Mouse (Mus musculus) midbrain, embryonic 10.5 days (tissue): ENCODE results near the gene Gm49325. TPM values are rescaled to one million over a fixed set of nuclear protein-coding genes. Genes with fewer than 3 reads are reported as not detected.

ENCODE experiments used
- DNase-seq: peaks from one replicate; pipeline ENCODE4 v3.0.0-alpha.2; 2017; ENCODE audit warnings: low spot score
- H3K27ac ChIP-seq: fragments of 300-500 bp; sonication (generic); replicated peaks from 2 replicates; pipeline ENCODE4 v1.5.1; 2016; ENCODE audit warnings: mild to moderate bottlenecking
- H3K27me3 ChIP-seq: fragments of 300-500 bp; sonication (generic); 2 replicates; pipeline ENCODE4 v1.6.1; 2016; ENCODE audit warnings: low read depth, mild to moderate bottlenecking; ENCODE audit not compliant: poor library complexity, severe bottlenecking
- H3K36me3 ChIP-seq: fragments of 300-500 bp; sonication (generic); 2 replicates; pipeline ENCODE4 v1.6.1; 2016; ENCODE audit warnings: mild to moderate bottlenecking, moderate library complexity
- H3K4me1 ChIP-seq: fragments of 300-500 bp; sonication (generic); 2 replicates; pipeline ENCODE4 v1.6.1; 2016
- H3K4me3 ChIP-seq: fragments of 300-500 bp; sonication (generic); 2 replicates; pipeline ENCODE4 v1.5.1; 2016; ENCODE audit warnings: mild to moderate bottlenecking, moderate library complexity
- H3K9me3 ChIP-seq: fragments of 300-500 bp; sonication (generic); replicated peaks from 2 replicates; pipeline ENCODE4 v1.6.1; 2016; ENCODE audit warnings: mild to moderate bottlenecking
- WGBS: fragments of 180-500 bp; shearing (Covaris S2); methylation state at CpG from one replicate; pipeline ENCODE4 v1.1.7; 2016; 5-methylcytosine and 5-hydroxymethylcytosine counted together
- polyA plus RNA-seq: library from polyadenylated mRNA; unstranded; fragments of >200 nt; fragmentation: Nextera tagmentation; extraction: Ambion mirVana; gene quantifications from 2 replicates; pipeline ENCODE4 v1.2.1, GENCODE M21; 2016

Gene Gm49325
- polyA plus RNA-seq, 1 experiment from 2014 or later = 2.2 TPM

DNA sequence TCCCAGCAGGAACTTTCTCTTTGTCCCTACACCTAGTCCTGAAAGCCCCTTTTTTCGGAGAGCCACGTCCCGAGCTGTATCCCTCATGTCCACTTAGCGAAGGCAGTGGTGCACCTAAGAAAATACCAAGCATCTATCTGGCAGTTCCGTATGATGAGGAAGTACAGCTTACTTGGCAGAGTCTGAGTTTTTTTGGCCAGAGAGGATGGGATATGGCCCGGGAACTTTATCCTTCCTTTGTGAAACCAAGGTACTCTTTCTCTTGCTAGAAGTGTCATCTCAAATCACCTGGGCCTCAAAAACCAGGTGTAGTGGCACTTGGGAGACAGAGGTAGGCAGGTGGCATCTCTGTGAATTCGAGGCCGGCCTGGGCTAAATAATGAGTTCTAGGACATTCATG, 15.5 kb downstream of the Gm49325 start:
- no peaks in the 10 kb centered on the region for H3K9me3 ChIP-seq
- H3K27ac ChIP-seq = peak overlapping the region; percentile 90
- H3K27me3 ChIP-seq = no peaks in the 10 kb centered on the region
- 76% methylated on average over 8 of the region's 8 CpGs for WGBS
- H3K36me3 ChIP-seq = peaks cover 47% of the 10 kb centered on the region
- H3K4me1 ChIP-seq = peaks cover 33% of the 10 kb centered on the region
- DNase-seq = peak; percentile 18
- peak overlapping the region; percentile 78 for H3K4me3 ChIP-seq

DNA sequence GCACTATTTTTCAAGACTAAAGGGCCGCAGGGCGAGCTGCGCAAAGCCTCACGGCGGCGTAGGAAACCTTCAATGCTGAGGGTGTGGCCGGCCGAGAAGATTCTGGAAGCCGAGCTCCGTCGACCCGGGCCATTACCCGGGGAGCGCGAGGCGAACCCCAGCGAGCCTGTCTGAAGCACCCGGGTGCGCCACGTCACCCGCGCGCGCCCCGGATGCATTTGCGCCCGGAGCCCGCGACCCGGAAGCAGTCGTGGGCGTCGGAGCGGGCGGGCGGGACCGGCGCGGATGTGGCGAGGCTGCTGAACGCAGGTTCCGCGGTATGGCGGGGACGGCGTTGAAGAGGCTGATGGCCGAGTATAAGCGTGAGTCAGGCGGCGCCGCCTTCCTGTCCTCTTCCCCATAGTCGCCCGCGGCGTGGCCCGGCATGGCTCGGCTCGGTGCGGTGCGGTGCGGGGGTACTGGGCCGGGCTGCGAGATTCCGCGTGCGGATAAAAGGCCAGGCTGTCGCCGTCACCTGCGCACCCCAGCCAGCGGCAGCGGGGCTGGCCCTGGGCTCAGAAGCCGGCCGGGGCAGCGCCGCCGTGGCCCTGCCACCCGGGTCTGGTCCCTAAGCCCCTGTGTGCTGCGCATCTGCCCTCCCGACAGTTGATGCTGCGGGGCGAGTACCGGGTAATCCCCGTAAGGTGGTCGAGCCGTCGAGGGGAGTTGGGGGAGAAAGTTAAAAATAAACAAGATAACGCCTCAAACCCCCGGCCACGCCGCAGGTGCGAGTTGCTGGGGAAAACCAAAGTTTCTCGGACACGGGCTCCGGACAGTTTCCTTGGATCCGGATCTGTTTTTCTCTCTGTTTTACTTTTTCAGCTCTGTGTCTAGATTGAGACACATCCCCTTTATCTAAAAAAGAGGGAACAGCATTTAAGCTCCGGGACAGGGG, 16.3 kb downstream of the Gm49325 start, which contains the start of gene Ube2g2:
Ube2g2 (plus strand) TSS at position 221 of the 934 bp plus-strand sequence.
- Histone ChIP-seq H3K4me1 (peaks cover 33% of the 10 kb centered on the region), H3K4me3 (peak within 1 kb of the TSS; percentile 78), H3K36me3 (peaks cover 42% of the 10 kb centered on the region), H3K27ac (peak within 1 kb of the TSS; percentile 90), H3K9me3 (no peaks in the 10 kb centered on the region), H3K27me3 (no peaks in the 10 kb centered on the region)
- WGBS = under 1% methylated on average over 86 of the region's 96 CpGs
- DNase-seq = peak; percentile 88

GRCm38 (mm10) chr10:77623069-77623492, 17.1 kb downstream of the Gm49325 start:
- WGBS = 21% methylated on average over 8 of the region's 8 CpGs
- no peak for DNase-seq
- Histone ChIP-seq H3K9me3 (no peaks in the 10 kb centered on the region), H3K4me1 (peaks cover 33% of the 10 kb centered on the region), H3K27ac (peak overlapping the region; percentile 90), H3K4me3 (peak overlapping the region; percentile 78), H3K36me3 (peaks cover 35% of the 10 kb centered on the region), H3K27me3 (no peaks in the 10 kb centered on the region)

DNA sequence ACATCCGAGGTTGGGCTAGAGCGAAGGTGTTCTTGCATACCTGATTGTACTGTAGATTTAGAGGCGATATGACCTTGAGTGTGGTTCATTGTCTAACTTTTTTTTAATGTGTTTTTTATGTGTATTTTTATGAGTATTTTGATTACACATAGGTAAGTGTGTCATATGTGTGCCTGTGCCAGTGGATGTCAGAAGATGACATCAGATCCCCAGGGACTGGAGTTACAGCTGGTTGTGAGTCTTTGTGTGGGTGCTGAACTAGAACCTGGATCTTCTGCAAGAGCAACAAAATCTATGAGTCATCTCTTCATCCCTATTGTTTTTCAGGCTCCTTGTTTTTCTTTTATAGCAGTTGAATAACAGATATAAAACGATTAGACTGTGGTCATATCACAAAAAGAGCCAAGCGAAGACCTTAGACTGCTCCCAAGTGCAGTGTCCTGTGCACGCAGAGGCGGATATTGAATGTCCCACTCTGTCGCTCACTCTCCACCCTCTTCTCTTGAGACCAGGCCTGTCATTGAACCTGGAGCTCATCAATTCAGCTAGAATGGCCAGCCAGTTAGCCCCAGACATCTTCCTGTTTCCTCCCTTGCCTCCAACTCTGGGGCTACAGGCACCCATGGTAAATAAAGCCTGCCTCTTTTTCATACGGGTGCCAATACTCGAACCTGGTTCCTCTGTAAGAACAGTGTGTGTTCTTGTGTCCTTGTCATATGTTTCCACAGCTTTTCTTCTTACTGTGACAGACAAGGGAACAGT, 17.8 kb downstream of the Gm49325 start:
- Histone ChIP-seq H3K4me1 (peaks cover 33% of the 10 kb centered on the region), H3K36me3 (peaks cover 28% of the 10 kb centered on the region; the same call in 1 of the 2 replicates), H3K27me3 (no peaks in the 10 kb centered on the region), H3K27ac (peak overlapping the region; percentile 90), H3K9me3 (no peaks in the 10 kb centered on the region), H3K4me3 (peak overlapping the region; percentile 78)
- 92% methylated on average over 10 of the region's 10 CpGs for WGBS
- DNase-seq = no peak

DNA sequence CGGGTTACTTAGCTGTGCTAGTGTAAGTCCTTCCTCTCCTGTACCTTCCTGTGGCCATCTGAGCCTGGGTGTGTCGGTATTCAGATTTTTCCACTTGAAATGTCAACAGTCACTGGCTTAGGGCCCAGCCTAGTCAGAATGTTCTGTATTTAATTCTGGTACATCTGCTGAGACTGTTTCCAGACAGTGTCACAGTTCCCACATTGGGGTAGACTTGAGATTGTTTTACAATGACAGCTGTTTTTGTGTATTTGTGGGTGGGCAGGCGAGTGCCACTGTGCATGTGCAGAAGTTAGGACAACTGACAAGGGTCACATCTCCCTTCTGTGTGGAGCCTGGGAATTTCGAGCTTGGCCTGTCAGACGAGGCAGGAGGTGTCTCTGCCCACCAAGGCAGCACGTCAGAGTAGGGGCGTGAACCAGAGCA, 18.6 kb downstream of the Gm49325 start:
- Histone ChIP-seq H3K27me3 (no peaks in the 10 kb centered on the region), H3K4me1 (peaks cover 33% of the 10 kb centered on the region), H3K4me3 (no peak overlapping the region), H3K27ac (no peak overlapping the region), H3K36me3 (peaks cover 21% of the 10 kb centered on the region; the same call in 1 of the 2 replicates), H3K9me3 (no peaks in the 10 kb centered on the region)
- DNase-seq = no peak
- 87% methylated on average over 7 of the region's 7 CpGs for WGBS

- Histone ChIP-seq H3K36me3 (peaks cover 24% of the 10 kb centered on the region), H3K9me3 (no peaks in the 10 kb centered on the region), H3K27me3 (no peaks in the 10 kb centered on the region), H3K27ac (no peak overlapping the region), H3K4me3 (no peak overlapping the region), H3K4me1 (peaks cover 33% of the 10 kb centered on the region)
- no peak for DNase-seq
- 85% methylated on average over 7 of the region's 7 CpGs for WGBS
Measured at GRCm38 (mm10) chr10:77626036-77626435, 20.0 kb downstream of the Gm49325 start.

- 80% methylated on average over 7 of the region's 7 CpGs for WGBS
Measured at GRCm38 (mm10) chr10:77626591-77626990, 20.6 kb downstream of the Gm49325 start.

DNA sequence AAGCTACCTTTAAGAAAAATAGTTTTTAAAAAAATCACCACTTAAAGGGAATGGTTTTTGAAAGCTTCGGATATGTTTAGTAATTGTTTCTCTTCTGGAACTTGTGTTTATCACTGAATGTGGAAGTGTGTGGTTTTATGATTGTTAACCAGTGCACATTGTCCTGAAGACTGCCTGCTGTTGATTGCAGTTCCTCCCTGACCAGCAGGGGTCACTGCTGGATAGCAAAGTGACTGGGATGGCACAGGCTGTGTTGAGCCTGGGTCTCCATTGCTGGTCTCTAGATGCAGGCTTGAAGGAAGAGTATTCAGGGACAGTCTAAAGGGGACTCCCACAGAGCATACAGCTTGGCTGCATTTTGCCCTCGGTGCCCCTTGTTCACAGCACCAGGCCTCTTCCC, 21.5 kb downstream of the Gm49325 start:
- Histone ChIP-seq H3K4me3 (no peak overlapping the region), H3K27ac (no peak overlapping the region), H3K27me3 (no peaks in the 10 kb centered on the region), H3K4me1 (peaks cover 27% of the 10 kb centered on the region), H3K36me3 (peaks cover 36% of the 10 kb centered on the region), H3K9me3 (no peaks in the 10 kb centered on the region)
- WGBS = 27% methylated on average over 2 of the region's 2 CpGs
- DNase-seq = peak; percentile 74

More at GRCm38 (mm10) chr10:77626591-77626990, 20.6 kb downstream of the Gm49325 start:
- H3K4me1 ChIP-seq = peaks cover 31% of the 10 kb centered on the region
- H3K27me3 ChIP-seq = no peaks in the 10 kb centered on the region
- DNase-seq = no peak
- H3K27ac ChIP-seq = no peak overlapping the region
- no peaks in the 10 kb centered on the region for H3K9me3 ChIP-seq
- H3K4me3 ChIP-seq = no peak overlapping the region
- H3K36me3 ChIP-seq = peaks cover 29% of the 10 kb centered on the region

- H3K4me1 ChIP-seq = peaks cover 16% of the 10 kb centered on the region
- DNase-seq = no peak
- no peak overlapping the region for H3K27ac ChIP-seq
- H3K9me3 ChIP-seq = no peaks in the 10 kb centered on the region
- H3K4me3 ChIP-seq = no peak overlapping the region
- H3K27me3 ChIP-seq = no peaks in the 10 kb centered on the region
- WGBS = 96% methylated on average over 3 of the region's 3 CpGs
- peaks cover 49% of the 10 kb centered on the region for H3K36me3 ChIP-seq
Measured at GRCm38 (mm10) chr10:77629163-77629562, 23.2 kb downstream of the Gm49325 start.

DNA sequence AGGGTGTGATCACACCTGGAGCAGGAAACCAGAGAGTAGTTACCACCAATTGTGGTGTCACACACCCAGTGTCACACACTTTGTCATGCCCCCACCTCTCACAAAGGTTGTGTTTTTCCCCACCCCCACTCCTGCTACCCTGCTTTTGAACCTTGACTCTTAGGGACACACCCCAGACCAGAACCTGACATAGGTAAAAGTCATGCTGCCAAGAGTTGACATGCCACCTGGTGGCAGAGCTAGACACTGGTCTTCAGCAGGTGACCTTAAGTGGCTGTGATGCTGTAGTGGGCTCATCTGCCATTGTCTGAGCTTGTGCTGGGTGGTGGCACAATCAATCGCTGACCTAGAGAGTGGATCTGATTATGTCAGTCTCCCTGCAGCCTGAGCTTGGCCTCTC, 24.0 kb downstream of the Gm49325 start:
- DNase-seq = no peak
- Histone ChIP-seq H3K27ac (no peak overlapping the region), H3K27me3 (no peaks in the 10 kb centered on the region), H3K4me3 (no peak overlapping the region), H3K4me1 (peaks cover 12% of the 10 kb centered on the region), H3K9me3 (no peaks in the 10 kb centered on the region), H3K36me3 (peaks cover 51% of the 10 kb centered on the region)
- WGBS = 100% methylated on average over 1 of the region's 1 CpGs

- no peak for DNase-seq
- Histone ChIP-seq H3K27me3 (no peaks in the 10 kb centered on the region), H3K9me3 (no peaks in the 10 kb centered on the region), H3K4me1 (peaks cover 10% of the 10 kb centered on the region; the same call in 1 of the 2 replicates), H3K36me3 (peaks cover 82% of the 10 kb centered on the region), H3K27ac (no peak overlapping the region), H3K4me3 (no peak overlapping the region)
- WGBS = 84% methylated on average over 6 of the region's 6 CpGs
Measured at GRCm38 (mm10) chr10:77634016-77634415, 28.0 kb downstream of the Gm49325 start.

- DNase-seq = no peak
- H3K36me3 ChIP-seq = peaks cover 86% of the 10 kb centered on the region
Measured at GRCm38 (mm10) chr10:77634452-77635231, 28.6 kb downstream of the Gm49325 start.

More at GRCm38 (mm10) chr10:77634452-77635231, 28.6 kb downstream of the Gm49325 start:
- peaks cover 10% of the 10 kb centered on the region; the same call in 1 of the 2 replicates for H3K4me1 ChIP-seq
- H3K27ac ChIP-seq = no peak overlapping the region
- no peak overlapping the region for H3K4me3 ChIP-seq
- H3K9me3 ChIP-seq = no peaks in the 10 kb centered on the region
- H3K27me3 ChIP-seq = no peaks in the 10 kb centered on the region
- WGBS = 83% methylated on average over 13 of the region's 13 CpGs
